Mouse (Mus musculus): ENCODE data around the gene Csn2. TPM values are rescaled to one million over a fixed set of nuclear protein-coding genes. Genes with fewer than 3 reads are reported as not detected.
A peak's percentile ranks its signal among the peaks of the same experiment; 100 is the strongest.

Gene Csn2
- total RNA-seq (2021): not detected

DNA sequence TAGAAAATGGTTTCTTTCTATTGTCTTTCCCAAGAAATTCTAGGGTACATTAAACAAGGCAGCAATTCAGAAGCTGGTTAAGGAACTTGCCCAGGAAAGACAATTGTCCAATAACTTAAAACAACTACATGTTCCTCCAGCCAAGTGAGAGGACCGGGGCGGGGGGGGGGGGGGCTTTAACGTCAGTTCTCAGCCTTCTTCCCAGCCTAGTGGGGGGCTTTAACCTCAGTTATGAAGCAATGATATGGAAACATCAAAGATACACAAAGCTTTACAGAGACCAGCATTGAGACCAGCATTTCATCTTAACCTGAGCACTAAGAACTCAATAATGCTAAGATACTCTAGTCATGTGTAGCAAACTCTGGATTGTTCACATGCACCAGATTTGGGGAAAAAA, at the start of gene Csn2:
Csn2 (minus strand) TSS at position 101 of the 400 bp plus-strand sequence.
- no peak for DNase-seq (ENCODE audit: extremely low spot score in 1 of 2, low spot score in 1 of 2)

DNA sequence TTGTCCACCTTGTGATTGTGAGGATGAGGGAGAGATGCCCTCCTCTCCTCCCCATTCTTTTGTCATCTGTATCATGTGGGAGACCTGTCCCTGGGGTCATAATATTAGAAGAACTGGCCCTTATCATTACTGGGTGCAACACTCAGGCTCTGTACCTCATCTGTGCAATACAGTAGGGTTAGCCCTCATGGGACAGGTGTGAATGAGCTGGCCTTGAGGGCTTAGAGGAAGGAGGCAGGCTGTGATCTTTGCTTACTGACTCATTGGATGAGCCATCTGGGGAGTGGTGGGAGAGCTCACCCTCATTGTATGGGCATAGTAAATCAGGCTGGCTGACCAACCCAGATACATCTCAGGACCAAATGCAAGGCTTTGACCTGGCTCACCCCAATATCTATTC, 35.4 kb upstream of the Csn2 start:
- DNase-seq (ENCODE audit: extremely low spot score in 1 of 2, low spot score in 1 of 2): no peak

DNA sequence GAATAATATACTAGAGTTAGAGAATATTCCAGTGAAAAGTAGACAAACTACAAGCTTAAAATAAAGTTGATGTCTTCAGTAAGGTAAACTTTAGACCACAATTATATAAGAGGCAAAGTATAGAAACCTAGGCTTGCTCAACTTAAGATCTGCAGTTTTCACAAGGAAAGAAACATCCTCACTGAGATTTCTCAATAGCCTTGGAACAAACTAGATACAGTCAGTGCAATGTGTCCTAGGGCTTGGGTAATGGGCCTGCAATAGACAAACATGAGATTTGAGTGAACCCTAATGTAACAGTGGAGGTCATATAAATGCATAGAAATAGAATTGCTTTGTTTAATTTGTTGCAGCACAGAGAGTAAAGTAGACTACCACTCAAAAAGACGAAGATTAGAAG, 6.5 kb upstream of the Csn2 start:
- DNase-seq (ENCODE audit: extremely low spot score in 1 of 2, low spot score in 1 of 2): no peak

DNA sequence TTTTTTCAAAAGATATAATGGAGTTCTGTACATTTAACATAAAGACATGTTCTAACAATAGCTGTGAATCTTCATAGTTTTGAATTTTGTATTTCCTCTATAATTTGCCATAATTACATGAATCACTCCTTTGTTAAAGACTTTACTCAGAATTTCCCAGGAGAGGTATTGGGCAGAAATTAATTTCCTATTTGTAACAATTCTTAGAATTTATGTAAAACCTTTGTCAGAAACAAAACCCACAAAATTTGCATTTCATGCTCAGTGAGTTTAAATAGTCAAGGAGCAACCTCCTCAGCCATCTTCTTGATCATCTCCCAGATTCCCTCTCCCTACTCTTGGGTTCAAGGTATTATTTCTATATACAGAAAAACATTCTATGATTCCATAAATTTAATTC, 33.5 kb downstream of the Csn2 start, which contains the start of gene Csn1s1:
Csn1s1 (plus strand) TSS at position 301 of the 400 bp plus-strand sequence.
- DNase-seq (ENCODE audit: extremely low spot score in 1 of 2, low spot score in 1 of 2): no peak

DNA sequence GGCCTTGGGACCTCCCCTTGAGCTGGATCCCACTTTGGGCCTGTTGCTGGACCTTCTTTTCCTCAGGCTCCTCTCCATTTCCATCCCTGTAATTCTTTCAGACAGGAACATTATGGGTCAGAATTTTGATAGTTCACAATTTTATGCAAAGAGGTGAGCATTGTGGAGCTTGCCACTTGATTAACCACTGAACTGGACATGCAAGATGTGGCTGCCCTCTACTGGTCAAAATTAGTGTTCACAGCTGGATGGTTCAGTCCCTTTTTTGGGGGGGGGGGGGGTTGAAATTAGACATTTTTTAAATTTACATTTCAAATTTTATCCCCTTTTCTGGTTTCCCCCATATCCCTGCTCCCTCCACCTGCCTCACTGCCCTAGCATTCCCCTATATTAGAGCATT, 56.6 kb downstream of the Csn2 start:
- peak in 1 of 2 experiments; percentile 18 for DNase-seq (ENCODE audit: extremely low spot score in 1 of 2, low spot score in 1 of 2)

Other genes starting within 250 kb of the Csn2 start
- not detected for gene Ugt2a2, start 217.4 kb downstream of the Csn2 start, total RNA-seq (2021)
- not detected for gene Gm43638, start 212.8 kb downstream of the Csn2 start, total RNA-seq (2021)
- gene Ugt2a1, start 208.8 kb downstream of the Csn2 start, total RNA-seq (2021): not detected
- gene Sult1b1, start 161.4 kb downstream of the Csn2 start, total RNA-seq (2021): not detected
- not detected for gene Sult1d1, start 130.6 kb downstream of the Csn2 start, total RNA-seq (2021)
- gene Sult1e1, start 108.0 kb downstream of the Csn2 start, total RNA-seq (2021): not detected
- not detected for gene Csn1s1, start 33.4 kb downstream of the Csn2 start, total RNA-seq (2021)
- not detected for gene Csn1s2a, start 74.9 kb upstream of the Csn2 start, total RNA-seq (2021)
- not detected for gene Csn1s2b, start 108.5 kb upstream of the Csn2 start, total RNA-seq (2021)
- gene Prr27, start 126.1 kb upstream of the Csn2 start, total RNA-seq (2021): not detected
- gene Odam, start 185.4 kb upstream of the Csn2 start, total RNA-seq (2021): not detected
- not detected for gene Csn3, start 225.9 kb upstream of the Csn2 start, total RNA-seq (2021)

Measured in layer of hippocampus, postnatal 25 days (tissue).